Mouse (Mus musculus): ENCODE data around the gene Dennd5a. TPM values are rescaled to one million over a fixed set of nuclear protein-coding genes. Genes with fewer than 3 reads are reported as not detected.

The Dennd5a gene
- polyA plus RNA-seq, 1 experiment from 2014 or later, result 47.7 TPM

Other genes starting within 250 kb of the Dennd5a start
- 0.16 and 0.48 TPM in 2 replicates for gene BC051019, start 236.6 kb downstream of the Dennd5a start, polyA plus RNA-seq (2015; fragmentation: Nextera tagmentation; extraction: Ambion mirVana)
- gene Ascl3, start 228.7 kb downstream of the Dennd5a start, polyA plus RNA-seq (2015; fragmentation: Nextera tagmentation; extraction: Ambion mirVana), result not detected in 2 replicates
- 98.7 and 100 TPM in 2 replicates for gene Tmem9b, start 207.6 kb downstream of the Dennd5a start, polyA plus RNA-seq (2015; fragmentation: Nextera tagmentation; extraction: Ambion mirVana)
- 6.1 and 7.9 TPM in 2 replicates for gene Nrip3, start 178.4 kb downstream of the Dennd5a start, polyA plus RNA-seq (2015; fragmentation: Nextera tagmentation; extraction: Ambion mirVana)
- gene Scube2, start 94.8 kb downstream of the Dennd5a start, polyA plus RNA-seq (2015; fragmentation: Nextera tagmentation; extraction: Ambion mirVana), result 0.46 and 0.70 TPM in 2 replicates
- 68.4 and 70.2 TPM in 2 replicates for gene Tmem41b, start 26.5 kb upstream of the Dennd5a start, polyA plus RNA-seq (2015; fragmentation: Nextera tagmentation; extraction: Ambion mirVana)
- gene Ipo7, start 57.8 kb upstream of the Dennd5a start, polyA plus RNA-seq (2015; fragmentation: Nextera tagmentation; extraction: Ambion mirVana), result 57.6 and 67.1 TPM in 2 replicates
- gene Zfp143, start 100.7 kb upstream of the Dennd5a start, polyA plus RNA-seq (2015; fragmentation: Nextera tagmentation; extraction: Ambion mirVana), result 23.1 and 24.7 TPM in 2 replicates
- 8.9 and 10.2 TPM in 2 replicates for gene Wee1, start 161.6 kb upstream of the Dennd5a start, polyA plus RNA-seq (2015; fragmentation: Nextera tagmentation; extraction: Ambion mirVana)